Mouse (Mus musculus): ENCODE data around the gene Tecpr2. TPM values are rescaled to one million over a fixed set of nuclear protein-coding genes. Genes with fewer than 3 reads are reported as not detected.

Gene Tecpr2
- polyA plus RNA-seq (2014; fragmentation: Illumina TruSeq; extraction: RNeasy Lipid Tissue Mini Kit (QIAGEN cat#74804)) = 4.0 TPM

GRCm38 (mm10) chr12:110889036-110890020, at the start of gene Tecpr2, which contains the start of gene Cinp:
Tecpr2 (plus strand) TSS chr12:110889264.
Cinp (minus strand) TSS chr12:110889145.

GRCm38 (mm10) chr12:110840348-110841198, 48.5 kb upstream of the Tecpr2 start, which contains the start of gene Mok:
Mok (minus strand) TSS chr12:110840939.

GRCm38 (mm10) chr12:110850010-110850928, 38.8 kb upstream of the Tecpr2 start, which contains the start of gene Zfp839:
Zfp839 (plus strand) TSS chr12:110850253.

GRCm38 (mm10) chr12:110978607-110979406, 89.7 kb downstream of the Tecpr2 start, which contains the start of gene Ankrd9:
Ankrd9 (minus strand) TSS chr12:110979040.

Other genes with a start within 250 kb of the Tecpr2 start
- gene 1700001K19Rik, start 206.6 kb upstream of the Tecpr2 start, polyA plus RNA-seq (2014; fragmentation: Illumina TruSeq; extraction: RNeasy Lipid Tissue Mini Kit (QIAGEN cat#74804)) = not detected
- 2,797 TPM for gene Hsp90aa1, start 186.5 kb upstream of the Tecpr2 start, polyA plus RNA-seq (2014; fragmentation: Illumina TruSeq; extraction: RNeasy Lipid Tissue Mini Kit (QIAGEN cat#74804))
- 50.4 TPM for gene Wdr20, start 151.3 kb upstream of the Tecpr2 start, polyA plus RNA-seq (2014; fragmentation: Illumina TruSeq; extraction: RNeasy Lipid Tissue Mini Kit (QIAGEN cat#74804))
- gene Mok, start 48.3 kb upstream of the Tecpr2 start, polyA plus RNA-seq (2014; fragmentation: Illumina TruSeq; extraction: RNeasy Lipid Tissue Mini Kit (QIAGEN cat#74804)) = 1.4 TPM
- 7.0 TPM for gene Zfp839, start 39.0 kb upstream of the Tecpr2 start, polyA plus RNA-seq (2014; fragmentation: Illumina TruSeq; extraction: RNeasy Lipid Tissue Mini Kit (QIAGEN cat#74804))
- 22.5 TPM for gene Cinp, start 119 bp upstream of the Tecpr2 start, polyA plus RNA-seq (2014; fragmentation: Illumina TruSeq; extraction: RNeasy Lipid Tissue Mini Kit (QIAGEN cat#74804))
- gene Ankrd9, start 89.8 kb downstream of the Tecpr2 start, polyA plus RNA-seq (2014; fragmentation: Illumina TruSeq; extraction: RNeasy Lipid Tissue Mini Kit (QIAGEN cat#74804)) = not detected
- 46.8 TPM for gene Rcor1, start 150.1 kb downstream of the Tecpr2 start, polyA plus RNA-seq (2014; fragmentation: Illumina TruSeq; extraction: RNeasy Lipid Tissue Mini Kit (QIAGEN cat#74804))

All from ovary, adult 10 weeks (tissue).